Mouse (Mus musculus): ENCODE measurements around the gene Nmnat3.

- TF ChIP-seq CTCF (IDR thresholded peaks at IDR 0.05; ENCODE audit: control insufficient read depth, insufficient read depth, insufficient replicate concordance, low read depth, low read length) (no peak), POLR2A (IDR thresholded peaks at IDR 0.05; ENCODE audit: control insufficient read depth, low read depth, low read length) (no peak)
Measured at GRCm38 (mm10) chr9:98352332-98352731, 65.1 kb downstream of the Nmnat3 start.

Data from testis, adult 2 months (tissue).